Mouse (Mus musculus): ENCODE data around the gene Acp5.
A peak's percentile ranks its signal among the peaks of the same experiment; 100 is the strongest.
"Not testable (repeated sequence)": the region's sequence is repeated elsewhere in the genome, so short reads cannot be mapped to it uniquely, and the experiment has no call there.

Acp5 gene

DNA sequence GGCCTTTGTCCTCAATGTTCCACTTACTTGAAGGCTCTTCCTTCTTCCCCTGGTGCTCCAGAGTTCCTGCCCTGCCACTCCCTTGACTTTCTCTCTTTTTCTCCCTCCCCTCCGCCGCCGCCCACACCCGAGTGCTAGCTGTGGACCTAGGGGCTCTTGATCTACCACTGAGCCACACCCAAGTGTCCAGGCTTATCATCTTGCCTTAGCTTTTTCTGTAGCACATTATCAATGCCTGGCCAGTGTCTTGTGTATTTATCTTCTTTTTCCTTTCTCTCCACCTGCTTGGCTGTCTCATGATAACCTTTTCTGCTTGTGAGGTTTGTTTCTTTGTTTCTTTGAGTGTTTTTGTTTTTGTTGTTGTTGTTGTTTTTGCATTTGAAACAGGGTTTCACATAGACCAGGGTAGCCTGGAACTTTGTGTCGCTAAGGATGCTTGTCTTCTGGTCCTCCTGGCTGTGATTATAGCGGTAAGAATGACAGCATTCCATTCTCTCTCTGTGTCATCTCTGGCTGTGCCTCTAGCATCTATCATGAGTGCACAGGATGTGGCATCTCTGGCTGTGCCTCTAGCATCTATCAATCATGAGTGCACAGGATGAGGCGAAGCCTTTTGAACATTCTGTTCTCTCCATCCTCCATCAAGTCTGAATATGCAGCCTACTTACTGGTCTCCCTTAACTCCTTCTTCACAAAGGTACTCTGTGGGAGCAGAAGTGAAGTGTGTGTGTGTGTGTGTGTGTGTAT is at the start of gene Acp5:
Gene Acp5, minus strand, starts transcription at position 68 of the 747 bp plus-strand sequence.
- DNase-seq, result no peak

DNA sequence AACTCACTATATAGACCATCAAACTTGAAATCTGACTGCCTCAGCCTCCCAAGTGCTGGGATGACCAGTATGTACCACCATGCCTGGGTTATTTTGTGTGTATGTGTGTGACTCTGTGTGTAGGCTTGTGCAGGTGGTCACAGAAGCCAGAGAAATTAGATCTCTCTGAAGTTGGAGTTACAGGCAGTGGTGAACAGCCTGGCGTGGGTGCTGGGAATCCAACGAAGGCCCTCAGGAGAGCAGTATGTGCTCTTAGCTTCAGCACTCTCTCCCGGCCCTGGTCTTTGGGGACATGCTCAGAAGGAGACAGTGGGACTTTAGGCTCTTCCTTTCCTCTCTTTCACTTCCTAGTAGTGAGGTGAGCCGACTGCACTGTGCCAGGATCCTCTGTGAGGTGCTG is 36.8 kb upstream of the Acp5 start:
- DNase-seq, result no peak

- no peak for DNase-seq
These were observed 33.8 kb upstream of the Acp5 start for GRCm38 (mm10) chr9:22169327-22169726.

- no peak for DNase-seq
These were observed 32.2 kb upstream of the Acp5 start for GRCm38 (mm10) chr9:22167751-22168150.

- no peak for DNase-seq
These were observed 31.2 kb upstream of the Acp5 start for GRCm38 (mm10) chr9:22166686-22167085.

DNA sequence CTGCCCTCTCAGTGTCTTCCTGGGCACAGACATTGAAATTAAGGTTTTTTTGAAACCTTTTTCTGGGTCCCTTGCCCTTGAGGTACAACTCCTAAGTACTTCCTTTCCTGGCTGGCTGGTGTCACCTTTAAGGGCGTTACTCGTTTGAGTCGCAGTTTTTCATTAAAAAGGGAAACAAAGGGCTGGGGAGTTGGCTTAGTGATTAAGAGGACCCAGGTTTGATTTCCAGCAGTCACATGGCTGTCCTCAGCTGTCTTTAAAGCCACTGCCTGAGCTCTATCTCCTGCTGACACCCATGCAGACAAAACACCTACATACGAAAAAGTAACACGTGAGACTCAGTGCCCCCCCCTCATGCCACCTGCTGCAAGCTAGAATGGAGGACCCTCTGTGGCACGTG is 30.5 kb upstream of the Acp5 start:
- no peak for DNase-seq

- peak; percentile 65 for DNase-seq
These were observed 29.5 kb upstream of the Acp5 start for GRCm38 (mm10) chr9:22164711-22165668.

GRCm38 (mm10) chr9:22162912-22163311 is 27.4 kb upstream of the Acp5 start:
- DNase-seq, result no peak

DNA sequence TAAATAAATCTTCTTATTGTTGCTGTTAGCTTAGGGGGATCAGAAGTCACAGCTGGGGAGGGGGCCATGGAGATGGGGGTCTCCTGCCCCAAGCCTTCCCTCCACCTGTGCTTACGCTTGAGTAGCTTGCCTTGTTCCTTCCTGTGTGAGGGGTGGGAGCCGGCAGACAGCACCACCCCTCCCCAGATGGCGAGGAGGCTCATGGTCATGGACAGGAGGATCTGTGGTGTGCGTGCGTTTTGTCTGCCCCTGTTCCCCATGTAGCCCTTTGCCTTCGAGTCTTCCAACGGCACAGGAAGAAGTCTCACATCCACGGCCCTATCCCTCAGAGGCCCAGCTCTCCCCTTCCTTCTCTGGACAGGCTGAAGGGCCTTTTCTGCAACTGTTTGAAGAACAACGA is 26.8 kb upstream of the Acp5 start:
- no peak for DNase-seq

DNA sequence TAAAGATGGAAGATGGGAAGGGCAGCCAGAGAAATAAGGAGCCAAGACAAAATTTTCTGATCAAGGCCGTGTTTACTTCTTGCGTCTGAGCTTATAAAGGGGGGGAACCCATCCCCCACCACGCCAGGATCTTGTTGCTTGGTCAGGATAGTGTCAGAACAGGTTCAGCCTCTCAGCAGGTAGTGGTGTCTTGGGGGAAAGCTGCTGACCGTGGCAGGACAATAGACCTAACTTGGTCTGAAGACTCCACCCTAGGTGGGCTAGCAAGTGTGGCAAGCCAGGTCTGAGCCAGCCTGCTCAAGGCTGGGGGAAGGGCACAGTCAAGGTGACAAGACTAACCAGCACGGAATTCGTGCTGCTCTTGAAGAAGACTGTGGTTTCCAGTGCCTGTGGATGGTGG is 25.8 kb upstream of the Acp5 start:
- DNase-seq, result no peak

DNA sequence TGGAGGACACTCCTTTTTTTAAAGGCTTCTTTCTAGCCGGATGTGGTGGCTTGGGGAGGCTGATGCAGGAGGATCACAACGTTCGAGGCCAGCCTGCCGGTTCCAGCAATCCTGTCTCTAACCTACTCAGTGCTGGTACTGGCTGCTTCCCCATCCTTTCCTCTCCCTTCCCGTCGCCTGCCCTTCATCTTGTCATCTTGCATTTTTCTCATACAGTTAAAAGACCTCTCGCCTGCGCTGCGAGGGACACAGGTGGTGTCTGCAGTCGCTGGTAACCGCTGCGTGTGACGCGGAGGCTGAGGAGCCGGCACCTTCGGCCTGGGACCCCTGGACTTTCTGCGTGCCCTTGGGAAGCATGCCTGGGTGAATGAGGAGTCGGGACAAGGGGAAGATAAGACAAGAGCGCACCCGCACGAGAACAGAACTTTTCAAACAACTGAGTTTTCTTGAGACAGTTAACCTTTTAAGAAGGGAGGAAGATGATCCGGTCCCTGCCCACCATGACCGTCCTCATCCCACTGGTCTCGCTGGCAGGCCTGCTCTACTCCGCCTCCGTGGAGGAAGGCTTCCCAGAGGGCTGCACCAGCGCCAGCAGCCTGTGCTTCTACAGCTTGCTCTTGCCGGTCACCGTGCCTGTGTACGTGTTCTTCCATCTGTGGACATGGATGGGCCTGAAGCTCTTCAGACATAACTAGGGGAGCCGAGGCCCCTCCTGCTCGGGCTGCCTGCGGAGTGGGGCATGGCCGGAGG is 22.2 kb upstream of the Acp5 start:
- DNase-seq, result peak; percentile 11

DNA sequence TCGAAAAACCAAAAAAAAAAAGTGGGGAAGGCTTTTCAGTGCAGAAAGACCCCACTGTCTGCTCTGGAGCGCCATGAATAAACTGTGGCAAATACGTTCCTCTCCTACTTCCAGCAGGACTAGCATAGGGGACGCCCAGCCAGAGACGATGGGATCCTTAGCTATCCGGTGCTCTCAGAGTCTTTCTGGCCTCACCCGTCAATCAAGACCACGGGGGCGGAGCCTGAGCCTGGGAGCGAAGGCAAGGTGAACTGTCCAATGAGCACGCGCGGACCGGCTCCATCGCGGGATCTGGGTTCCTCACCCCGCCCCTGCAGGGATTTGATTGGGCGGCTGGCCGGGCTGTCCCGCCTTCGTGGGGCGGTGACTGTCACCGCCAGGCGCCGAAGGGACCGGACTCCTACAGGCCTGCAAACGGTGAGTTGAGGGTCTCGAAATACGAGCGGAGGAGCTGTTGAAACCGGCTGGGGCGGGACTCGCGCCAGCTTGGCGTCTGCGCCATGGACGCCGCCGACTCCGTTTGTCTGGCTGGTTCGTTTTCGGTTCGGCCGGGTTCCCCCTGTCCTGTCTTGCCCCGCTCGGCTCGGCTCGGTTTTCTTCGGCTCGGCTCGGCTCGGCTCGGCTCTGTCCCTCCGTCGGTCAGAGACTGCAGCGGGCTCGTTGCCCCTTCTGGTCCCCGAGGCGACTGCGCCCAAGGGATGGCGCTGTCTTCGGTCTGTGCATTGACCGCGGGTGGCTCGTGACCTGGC is 21.2 kb upstream of the Acp5 start, which contains the start of gene Pigyl:
Gene Pigyl, plus strand, starts transcription at position 350 of the 749 bp plus-strand sequence.
- DNase-seq, result peak; percentile 99

DNA sequence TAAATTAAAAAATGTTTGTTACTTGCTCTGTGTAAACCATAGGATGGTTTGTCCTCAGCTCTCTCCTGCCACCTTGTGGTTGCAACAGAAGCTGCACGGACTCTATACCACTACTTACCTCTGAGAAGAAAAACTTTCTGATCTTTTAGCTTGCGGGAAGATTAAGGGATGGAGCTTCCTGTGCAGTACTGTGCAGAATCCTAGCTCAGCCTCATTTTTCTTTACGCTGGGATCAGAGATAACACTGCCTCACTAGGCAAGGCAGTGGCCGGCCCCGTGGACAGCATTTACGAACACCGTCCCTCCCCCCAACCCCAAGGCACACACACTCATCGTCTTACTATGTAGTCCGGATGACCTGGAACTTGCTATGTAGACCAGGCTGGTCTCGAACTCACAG is 20.1 kb upstream of the Acp5 start:
- peak; percentile 59 for DNase-seq

- DNase-seq, result no peak
These were observed 18.3 kb upstream of the Acp5 start for GRCm38 (mm10) chr9:22153810-22154209.

- no peak for DNase-seq
These were observed 15.4 kb upstream of the Acp5 start for GRCm38 (mm10) chr9:22150946-22151345.

- not testable (repeated sequence) for DNase-seq
These were observed 14.8 kb upstream of the Acp5 start for GRCm38 (mm10) chr9:22150249-22150693.

- DNase-seq, result no peak
These were observed 14.1 kb upstream of the Acp5 start for GRCm38 (mm10) chr9:22149426-22150248.

GRCm38 (mm10) chr9:22144304-22144965 is 8.9 kb upstream of the Acp5 start:
- DNase-seq, result no peak

- DNase-seq, result peak; percentile 84
These were observed 7.9 kb upstream of the Acp5 start for GRCm38 (mm10) chr9:22143108-22144037.

DNA sequence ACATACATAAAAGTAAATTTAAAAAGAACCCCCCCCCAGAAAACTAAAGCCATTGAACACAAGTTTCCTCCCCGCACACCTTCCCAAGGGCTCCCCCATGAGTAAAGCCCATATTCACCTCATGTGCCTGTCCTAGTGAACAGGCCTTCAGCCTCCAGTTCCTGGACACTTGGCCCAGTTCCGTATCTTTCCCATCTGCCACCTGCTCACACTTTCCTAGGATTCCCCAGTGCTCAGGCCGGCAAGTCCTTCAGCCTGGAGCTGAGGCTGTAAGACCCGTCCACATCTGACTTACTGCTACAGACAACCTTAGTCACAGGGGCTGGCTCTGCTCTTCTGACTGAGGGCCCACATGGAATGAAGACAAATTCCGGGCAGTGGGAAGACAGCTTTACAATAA is 4.2 kb upstream of the Acp5 start:
- DNase-seq, result no peak

Data from right cerebral cortex, postnatal 25 days (tissue).